Mouse (Mus musculus) activated CD4-positive, CD25-positive, alpha-beta regulatory T cell, adult 4 months (primary cell): ENCODE data around the gene Itga7. TPM values are rescaled to one million over a fixed set of nuclear protein-coding genes. Genes with fewer than 3 reads are reported as not detected.

Experiments used
- ATAC-seq: one replicate; pipeline ENCODE4 v1.8.0; 2017
- polyA plus RNA-seq, 2 experiments: library from polyadenylated mRNA; unstranded; fragments of 100-300 nt; shearing (Covaris generic); gene quantifications; one replicate each; pipeline ENCODE4 v1.2.1; 2017

Gene Itga7
- 1 to 10 TPM; 2.9 to 6.1 TPM for polyA plus RNA-seq

DNA sequence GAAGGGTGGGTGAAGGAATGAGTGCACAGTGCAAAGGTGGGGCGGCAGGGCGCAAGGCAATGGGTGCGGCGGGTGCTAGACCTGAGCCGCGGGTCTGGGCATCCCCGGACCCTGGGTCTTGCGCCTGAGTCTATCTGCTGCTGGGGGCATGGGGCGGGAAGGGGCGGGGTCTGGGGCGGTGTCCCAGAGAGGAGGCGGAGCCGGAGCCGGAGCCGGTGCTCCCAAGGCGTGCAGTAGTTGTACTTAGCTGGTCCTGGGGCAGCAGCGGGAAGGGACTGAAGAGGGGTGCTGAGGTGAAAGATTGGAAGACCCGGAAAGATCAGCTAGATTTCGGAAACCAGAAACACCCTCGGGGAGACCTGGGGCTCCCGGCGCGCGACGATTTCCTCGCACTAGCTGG is at the start of gene Itga7:
Itga7 (plus strand) TSS at position 245 of the 400 bp plus-strand sequence.
- ATAC-seq = peak; percentile 17

DNA sequence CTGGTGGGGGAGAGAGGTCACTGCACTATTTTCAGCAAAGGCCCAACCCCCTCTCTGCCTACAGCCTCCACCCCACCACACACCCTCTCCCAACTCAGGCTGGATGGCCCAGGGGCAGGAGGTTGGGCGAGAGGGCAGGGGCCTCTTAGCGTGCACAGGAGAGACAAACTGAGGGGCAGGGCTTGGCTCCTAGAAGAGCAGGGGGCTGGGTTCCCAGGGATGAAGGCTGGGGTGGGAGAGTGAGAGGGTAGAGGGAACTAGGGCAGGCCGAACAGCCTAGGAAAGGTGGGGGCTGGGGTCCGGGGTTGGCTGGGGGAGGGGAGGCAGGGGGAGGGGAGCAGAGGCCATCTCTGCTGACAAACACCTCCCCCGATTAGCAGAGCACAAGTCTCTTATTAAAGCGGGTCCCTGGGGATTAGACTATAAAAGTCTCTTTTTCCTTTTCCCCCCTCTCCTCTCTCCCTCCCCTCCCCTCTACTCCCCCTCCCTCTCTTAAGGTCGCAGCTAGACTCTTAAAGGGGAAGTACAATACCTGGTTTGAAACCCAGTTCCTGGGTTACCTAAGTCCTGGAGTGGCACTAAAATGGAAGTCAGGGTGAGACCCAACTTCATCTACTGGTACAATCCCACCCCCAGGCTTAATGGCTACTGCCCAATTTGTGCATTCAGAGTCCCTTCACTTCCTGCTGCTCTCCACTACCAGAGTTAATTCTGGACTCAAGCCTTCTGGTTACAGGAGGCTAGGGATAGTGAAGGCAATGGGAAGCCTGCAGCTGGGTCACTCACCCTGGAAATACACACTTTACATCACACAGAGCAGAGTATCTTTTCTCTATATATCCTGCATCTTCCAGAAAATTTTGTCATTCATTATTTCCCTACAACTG is 44.4 kb upstream of the Itga7 start:
- ATAC-seq = no peak

DNA sequence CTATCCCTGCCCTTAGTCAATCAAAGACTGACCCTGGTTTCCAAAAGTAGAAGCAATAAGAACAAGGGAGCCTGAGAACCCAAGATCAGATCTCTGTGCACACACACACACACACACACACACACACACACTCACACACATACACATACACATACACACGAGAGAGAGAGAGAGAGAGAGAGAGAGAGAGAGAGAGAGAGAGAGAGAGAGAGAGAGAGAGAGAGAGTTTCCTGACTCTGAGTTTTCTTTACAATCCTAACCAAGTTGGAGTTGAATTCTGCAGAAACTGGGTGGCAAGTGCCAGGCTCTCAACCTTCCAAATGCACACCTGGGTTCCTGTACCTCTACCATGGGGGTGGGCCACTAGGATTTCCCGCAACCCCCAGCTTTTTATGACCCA is 43.8 kb upstream of the Itga7 start:
- ATAC-seq = no peak

DNA sequence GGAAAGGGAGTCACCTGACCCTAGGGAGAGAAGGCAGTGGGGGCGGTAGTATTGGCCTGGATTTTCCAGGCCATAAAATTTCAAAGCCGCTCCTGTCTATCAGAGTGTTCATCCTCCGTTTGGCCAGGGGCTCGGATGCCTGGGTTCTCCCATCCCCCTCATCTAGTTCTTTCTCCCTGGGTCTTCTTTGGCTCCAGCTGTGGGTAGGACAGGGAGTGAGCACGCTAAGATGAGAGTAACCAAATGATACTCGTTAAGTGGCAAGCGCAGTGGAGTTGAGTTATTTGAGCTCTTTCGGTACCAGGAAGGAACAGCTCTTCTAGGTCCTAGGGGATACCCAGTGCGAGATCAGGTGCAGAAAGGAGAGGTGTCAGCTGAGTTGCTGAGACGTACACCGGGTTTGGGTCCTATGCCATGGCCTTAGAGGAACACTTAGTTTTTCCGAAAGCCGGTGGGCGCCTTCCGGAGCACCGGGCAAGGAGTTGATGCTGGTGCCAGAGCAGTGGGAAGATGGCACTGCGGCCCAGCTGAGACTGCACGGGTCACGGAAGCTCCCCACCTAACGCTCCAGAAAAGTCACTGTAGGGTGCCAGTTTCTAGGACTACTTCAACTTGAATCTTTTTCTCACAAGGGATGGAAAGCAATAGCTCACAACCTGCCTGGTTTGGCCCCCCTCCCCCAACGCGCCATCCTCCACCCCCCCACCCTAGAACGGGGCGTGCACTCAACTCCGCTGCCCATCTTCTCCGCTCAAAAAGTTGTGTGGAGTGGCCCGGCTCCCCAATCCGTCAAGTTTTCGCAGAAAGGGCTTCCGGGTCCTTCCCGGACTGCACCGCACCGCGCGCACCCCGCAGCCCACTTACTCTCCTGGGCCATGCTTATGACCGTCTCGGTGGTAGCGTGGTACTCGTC is 43.0 kb upstream of the Itga7 start:
- ATAC-seq = peak; percentile 23

DNA sequence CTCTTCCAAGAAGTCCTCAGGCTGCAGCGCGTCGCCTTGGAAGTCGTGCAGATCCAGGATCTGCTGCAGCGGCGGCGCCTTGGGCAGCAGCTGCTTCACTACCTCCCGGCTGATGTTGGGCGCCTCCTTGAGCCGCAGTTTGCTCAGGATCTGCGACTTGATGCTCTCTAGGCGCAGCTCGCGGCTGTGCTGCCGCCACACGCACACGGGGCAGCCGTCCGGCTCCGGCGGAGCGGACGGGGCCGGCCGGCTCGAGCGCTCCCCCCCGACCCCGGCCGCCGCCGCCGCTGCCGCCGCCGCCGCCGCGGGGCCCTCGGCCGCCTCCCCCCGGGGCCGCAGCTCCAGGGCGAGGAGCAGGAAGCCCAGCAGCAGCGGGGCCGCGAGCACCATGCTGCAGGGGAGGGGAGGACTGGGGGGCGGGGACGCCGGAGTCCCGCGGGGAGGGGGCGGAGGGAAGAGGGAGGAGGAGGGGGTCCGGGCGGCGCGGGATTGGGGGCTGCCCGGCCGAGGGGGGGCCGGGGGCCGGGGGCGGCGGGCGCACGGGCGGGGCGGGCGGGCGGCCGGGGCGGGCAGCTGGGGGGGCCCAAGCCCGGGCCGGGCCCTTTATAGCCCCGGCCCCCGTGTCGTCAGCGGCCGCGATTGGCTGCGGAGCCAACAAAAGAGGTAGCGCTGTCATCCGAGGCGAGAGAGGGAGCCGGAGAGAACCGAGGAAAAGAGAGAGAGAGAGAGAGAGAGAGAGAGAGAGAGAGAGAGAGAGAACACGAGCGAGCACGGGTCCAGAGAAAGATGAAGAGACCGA is 42.1 kb upstream of the Itga7 start, which contains the start of gene Gdf11:
Gdf11 (minus strand) TSS at position 423 of the 799 bp plus-strand sequence.
- ATAC-seq = peak; percentile 65

DNA sequence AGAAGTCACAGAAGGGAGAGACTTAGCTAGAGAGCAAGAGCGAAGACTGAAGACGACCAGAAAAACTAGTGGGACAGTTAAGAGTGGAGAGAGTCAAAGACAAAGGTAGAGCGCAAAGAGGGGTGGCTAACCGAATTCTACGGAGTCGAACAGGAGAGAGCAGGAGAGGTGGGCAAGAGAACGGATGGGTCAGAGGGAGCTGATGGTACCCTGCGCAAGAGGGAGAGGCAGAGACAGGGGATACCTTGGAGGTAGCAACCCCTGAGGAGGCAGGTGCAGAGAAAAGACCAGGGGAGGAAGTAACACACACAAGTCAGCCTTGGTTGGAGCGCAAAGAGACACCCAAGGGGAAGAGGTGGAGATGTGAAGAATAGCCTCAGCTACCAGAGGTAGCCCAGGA is 41.4 kb upstream of the Itga7 start:
- ATAC-seq = no peak

DNA sequence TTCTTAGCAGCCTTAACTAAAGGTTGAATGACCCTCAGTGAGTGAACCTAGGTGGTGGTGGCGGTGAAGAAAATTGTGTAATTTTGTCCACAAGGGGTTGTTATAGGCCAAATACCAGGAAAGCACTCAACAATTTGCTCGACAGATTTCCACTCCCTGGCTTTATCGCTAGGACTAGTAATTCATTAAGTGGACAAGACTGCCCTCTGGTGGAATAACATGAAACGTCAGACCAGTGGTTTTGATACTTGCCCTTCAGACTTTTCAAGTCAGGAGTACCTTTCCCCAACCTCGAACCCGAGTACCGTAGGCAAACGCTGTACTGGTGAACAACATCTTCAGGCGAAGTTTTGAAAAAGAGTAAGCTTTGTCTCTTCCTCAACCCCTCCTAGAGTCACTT is 38.2 kb upstream of the Itga7 start:
- peak; percentile 51 for ATAC-seq

DNA sequence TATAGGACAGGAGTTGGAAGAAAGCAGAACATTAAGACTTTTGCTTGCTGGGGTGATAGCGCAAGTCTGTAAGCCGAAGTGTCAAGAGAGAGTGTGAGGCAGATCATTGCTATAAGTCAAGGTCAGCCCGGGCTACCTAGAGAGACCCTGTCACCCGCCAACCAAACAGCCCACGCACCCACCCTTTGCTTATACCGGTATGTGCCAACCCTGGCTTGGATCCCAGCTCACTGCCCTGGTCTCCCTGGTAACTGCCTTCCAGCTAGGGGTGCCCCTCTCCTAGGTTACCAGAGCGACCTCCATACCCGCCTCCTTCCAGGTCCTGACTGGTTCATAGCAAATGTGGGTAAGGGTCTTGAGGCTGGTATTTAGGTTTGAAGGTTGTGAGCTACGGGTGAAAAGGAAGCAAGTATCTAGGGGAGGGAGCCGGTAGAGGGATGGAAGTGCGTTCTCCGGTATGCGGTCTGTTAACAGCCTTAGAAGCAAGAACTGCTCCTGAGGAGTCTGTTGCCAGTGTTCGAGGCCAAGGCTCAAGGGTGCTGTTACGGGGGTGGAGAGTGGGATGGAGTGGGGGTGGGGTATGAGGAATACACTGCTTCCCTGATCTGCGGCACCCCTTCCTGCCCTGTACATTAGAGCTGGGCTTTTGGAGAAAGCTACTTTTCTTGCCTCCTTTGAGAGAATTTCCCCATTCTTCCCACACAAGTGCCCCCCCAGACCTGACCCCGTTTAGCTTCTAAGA is 37.5 kb upstream of the Itga7 start:
- ATAC-seq = no peak

DNA sequence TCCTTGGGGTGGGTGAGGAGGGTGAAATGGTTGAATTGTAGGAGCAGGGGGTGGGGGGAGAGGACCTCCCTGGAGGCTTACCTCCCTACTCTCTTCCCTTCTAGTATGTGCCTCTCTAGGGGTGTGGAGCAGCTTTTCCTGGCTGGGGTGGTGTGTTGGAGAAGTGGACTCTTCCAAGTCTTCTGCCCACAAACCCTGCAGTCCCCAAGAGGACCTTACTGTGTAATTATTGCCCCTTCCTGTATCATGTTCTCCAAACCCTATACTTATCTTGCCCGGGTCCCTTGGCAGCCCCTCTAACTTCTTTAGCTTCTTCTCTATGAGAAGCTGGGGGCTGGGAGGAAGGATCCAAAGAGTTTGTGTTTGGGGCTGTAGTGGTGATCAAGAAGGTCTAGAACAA is 36.8 kb upstream of the Itga7 start:
- no peak for ATAC-seq

DNA sequence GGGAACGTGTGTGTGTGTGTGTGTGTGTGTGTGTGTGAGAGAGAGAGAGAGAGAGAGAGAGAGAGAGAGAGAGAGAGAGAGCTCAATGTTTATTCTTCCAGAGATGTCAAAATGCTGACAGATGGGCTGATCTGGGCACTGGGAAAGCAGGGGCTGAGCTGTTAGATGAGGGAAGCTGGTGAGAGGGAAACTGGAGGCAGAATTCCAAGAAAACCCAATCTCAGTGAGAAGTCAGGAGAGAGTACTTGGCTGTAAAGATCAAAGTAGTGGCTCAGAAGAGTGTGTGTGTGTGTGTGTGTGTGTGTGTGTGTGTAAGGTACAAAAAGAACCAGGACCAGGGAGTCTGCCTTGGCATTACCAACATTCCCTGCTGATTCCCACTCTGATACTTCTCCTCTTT is 36.1 kb upstream of the Itga7 start:
- no peak for ATAC-seq

DNA sequence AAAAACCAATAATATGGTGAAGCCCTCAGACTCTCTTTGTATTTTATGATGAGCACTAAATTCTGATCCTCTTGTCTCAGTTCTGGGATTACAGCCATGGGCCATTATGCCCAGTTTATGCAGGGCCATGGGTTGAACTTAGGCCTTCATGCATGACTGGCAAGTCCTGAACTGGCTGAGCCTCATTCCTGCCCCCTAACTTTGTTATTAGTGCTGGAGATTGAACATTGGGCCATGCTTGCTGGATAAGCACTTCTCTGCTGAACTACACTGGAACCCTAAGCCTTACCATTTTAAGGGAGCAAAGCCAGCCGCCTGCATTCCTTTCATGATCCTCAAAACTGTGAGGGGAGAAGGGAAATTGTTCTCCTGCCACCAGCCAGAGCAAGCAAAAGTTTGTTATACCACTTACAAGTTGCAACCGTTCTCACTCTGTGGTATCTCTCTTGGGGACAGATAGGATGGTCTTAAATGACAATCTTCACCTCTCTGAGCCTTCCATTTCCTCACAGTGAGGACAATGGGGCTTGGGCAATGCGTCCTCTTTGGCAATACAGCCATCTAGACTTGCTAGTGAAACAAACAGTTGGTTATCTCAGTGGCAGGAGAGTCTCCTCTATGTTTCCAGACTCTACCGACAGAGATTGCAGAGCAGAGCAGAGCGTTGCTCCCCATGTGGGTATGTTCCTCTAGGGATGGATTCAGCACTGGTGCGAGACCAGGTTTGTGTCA is 33.7 kb upstream of the Itga7 start:
- ATAC-seq = no peak

DNA sequence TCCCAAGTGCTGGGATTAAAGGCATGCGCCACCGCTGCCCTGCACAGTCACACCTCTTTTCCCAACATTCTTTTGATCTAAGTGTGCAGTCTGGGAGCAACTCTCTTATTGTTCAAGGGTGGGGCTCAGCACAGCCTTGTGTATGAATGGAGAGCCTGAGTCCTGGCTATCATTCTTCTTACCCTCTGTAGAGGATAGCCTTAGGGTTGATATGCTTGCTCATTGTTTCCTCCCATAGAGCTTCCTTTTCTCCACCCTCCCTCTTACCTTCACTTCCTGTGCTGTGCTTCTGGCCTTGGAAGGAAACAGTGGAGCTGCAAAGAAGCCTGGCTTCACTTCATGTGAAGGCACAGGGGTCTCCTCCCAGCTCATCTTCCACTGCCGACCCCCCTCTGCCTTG is 32.9 kb upstream of the Itga7 start, which contains the start of gene Cd63:
Cd63 (plus strand) TSS at position 292 of the 400 bp plus-strand sequence.
- no peak for ATAC-seq

DNA sequence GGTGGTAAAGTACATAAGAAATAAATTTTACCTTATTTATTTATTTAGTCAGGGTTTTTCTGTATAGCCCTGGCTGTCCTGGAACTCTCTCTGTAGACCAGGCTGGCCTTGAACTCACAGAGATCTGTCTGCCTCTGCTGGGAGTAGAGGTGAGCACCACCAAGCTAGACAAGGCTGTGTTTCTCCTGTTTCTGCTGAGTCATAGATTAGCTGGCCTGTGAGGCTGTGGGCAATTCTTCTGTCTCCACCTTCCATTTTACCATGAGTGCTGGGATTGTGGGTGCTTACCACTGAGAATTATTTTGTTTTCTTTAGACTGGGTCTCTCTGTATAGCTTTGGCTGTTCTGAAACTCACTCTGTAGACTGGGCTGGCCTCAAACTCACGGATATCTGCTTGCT is 32.2 kb upstream of the Itga7 start:
- no peak for ATAC-seq

DNA sequence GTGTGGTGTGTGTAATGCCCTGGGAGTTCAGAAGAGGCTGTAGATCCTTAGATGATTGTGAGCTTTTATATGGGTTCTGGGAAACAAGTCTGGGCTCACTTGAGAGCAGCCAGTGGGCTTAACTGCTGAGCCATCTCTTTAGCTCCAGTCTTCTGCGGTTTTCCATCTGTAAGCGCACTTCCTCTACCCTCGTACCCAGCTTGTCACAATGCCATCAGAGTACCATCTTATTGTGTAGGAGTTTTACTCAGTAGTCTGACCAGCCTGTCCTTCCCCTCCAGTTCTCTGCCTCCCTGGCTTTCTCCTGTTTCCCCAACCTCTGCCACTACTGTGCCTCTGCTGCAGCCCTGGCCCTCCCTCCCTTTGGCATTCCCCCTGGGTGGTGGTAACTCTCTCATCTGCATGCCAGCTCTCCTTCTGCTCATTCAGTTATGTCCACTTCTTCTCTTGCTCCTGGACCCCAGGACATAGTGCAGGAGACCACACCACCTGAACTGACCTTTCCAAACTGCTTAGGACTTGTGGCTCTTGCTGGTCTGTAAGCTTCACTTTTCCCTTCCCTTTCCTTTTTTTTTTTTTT is 31.1 kb upstream of the Itga7 start:
- ATAC-seq = peak; percentile 81

DNA sequence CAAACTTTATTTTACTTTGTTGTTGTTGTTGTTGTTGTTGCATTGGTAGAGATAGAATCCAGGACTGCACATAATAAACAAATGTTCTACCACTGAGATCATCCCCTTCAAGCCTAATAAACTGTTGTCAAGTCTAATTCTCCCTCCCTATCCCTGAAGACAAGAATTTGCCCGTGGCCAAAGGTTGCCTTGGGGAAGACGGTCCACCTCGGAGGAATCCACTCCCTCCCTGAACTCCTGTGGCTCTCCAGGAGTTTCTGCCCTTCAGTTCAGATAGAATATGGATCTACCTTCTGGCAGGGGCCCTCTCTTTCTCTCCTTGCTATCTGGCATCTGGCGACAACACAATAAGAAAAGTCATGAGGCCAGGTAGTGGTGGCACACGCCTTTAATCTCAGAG is 28.8 kb upstream of the Itga7 start:
- no peak for ATAC-seq

DNA sequence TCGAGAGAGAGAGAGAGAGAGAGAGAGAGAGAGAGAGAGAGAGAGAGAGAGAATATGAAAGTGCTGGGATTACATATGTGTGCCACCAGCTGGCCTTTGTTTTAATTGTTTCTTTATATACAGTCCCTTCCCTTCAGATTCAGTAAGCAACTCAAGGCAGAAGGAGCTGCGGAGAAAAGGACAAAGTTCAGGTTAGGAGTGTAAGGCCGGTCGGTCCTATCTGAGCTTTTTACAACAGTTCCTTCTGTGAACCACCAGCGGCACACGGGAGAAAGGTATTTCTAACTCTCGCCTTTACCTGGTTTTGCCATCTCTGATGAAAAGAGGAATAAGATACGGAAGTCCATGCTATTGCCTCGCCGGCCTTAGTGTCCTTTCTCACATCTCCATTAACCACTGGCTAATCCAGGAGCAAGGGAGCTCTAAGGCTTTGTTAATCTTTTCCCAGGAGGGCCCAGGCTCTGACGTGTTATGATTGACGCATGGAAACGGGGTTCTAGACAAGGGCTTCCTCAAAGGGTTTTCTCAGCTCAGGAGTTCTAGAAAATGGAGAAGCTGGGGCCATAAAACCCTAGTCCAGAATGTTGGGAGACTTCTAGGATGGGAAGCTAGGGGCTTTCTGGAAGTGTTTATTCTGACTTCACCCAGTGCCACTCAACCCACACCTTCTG is 24.7 kb upstream of the Itga7 start:
- ATAC-seq = no peak

DNA sequence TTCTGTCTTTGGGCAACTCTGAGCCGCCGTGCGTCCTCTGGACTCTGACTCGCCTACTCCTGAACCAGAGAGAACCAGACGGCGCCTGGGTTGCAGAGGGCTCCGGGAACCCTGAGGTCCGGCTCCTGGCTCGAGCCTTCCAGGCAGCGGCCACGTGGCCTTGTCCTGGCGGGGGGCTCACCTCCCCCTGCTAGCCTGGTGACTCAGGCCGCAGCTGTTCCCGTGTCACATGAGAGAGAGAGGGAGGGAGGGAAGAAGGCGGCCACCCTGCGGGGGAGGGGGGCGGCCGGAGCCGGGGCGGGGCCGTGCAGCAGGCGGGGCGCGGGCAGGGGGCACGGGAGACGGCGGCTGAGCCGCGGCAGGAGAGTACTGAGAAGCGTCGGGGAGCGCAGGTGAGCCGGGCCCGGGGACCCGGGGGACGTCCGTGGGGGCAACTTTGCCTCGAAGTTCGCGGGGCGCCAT is 24.0 kb upstream of the Itga7 start:
- no peak for ATAC-seq

DNA sequence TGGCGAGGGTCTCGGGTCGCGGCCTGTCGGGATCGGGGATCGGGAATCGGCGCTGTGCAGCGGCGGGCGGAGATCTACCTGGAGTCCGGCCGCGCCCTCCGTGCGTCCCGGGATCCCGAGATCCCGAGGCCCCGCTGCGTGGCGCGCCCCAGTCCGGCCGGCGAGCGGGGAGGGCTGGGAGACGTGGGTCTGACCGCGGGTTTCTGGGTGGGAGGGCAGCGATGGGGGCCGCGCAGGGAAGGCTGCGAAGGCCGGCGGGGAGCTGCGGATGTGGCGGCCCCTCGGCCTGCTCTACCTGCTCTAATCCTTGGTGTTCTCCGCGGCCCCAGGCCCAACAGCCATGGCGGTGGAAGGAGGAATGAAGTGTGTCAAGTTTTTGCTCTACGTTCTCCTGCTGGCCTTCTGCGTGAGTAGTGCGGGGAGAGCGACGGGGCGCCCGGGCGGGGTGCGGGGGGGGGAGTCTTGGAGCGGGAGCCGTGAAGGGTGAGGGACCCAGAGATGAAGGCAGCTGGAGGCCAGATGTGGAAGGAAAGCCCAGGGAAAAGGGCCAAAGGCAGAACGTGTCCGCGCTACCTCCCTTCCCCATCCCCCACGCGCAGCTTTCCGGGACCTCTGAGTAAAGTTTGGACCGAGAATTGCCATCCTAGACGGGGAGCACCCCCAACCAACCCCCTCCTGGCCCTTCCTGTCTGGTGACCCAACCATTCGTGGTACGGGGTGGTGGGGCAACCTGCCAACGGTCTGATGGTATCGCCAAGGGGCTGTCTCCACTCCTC is 23.4 kb upstream of the Itga7 start:
- no peak for ATAC-seq

DNA sequence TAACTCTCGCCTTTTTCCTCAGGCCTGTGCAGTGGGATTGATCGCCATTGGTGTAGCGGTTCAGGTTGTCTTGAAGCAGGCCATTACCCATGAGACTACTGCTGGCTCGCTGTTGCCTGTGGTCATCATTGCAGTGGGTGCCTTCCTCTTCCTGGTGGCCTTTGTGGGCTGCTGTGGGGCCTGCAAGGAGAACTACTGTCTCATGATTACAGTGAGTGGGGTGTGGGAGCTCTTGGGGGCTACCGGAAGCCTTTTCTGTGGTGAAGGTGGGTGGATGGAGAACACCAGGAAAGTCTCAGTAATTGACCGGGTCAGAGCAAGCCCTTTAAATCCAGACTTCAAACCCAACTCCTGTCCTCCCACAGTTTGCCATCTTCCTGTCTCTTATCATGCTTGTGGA is 22.2 kb upstream of the Itga7 start:
- ATAC-seq = no peak
